Mouse (Mus musculus) limb, embryonic 13.5 days (tissue): ENCODE measurements around the gene Tarbp1. TPM values are rescaled to one million over a fixed set of nuclear protein-coding genes. Genes with fewer than 3 reads are reported as not detected.
A peak's percentile ranks its signal among the peaks of the same experiment; 100 is the strongest.

Source experiments
- ATAC-seq: fragments of 200-750 bp; cut with Nextera tagmentation; 2 replicates; pipeline ENCODE4 v1.8.0; 2017; ENCODE audit warnings: low read depth, moderate number of reproducible peaks, moderate TSS enrichment; ENCODE audit not compliant: low FRiP score
- H3K27ac ChIP-seq: fragments of 300-500 bp; sonication (generic); 2 replicates; pipeline ENCODE4 v1.5.1; 2015; ENCODE audit warnings: inconsistent platforms, mild to moderate bottlenecking, moderate library complexity
- H3K27me3 ChIP-seq: fragments of 300-500 bp; sonication (generic); 2 replicates; pipeline ENCODE4 v1.6.1; 2015; ENCODE audit warnings: mild to moderate bottlenecking, inconsistent platforms
- H3K36me3 ChIP-seq: fragments of 300-500 bp; sonication (generic); 2 replicates; pipeline ENCODE4 v1.6.1; 2015; ENCODE audit warnings: inconsistent platforms, mild to moderate bottlenecking, moderate library complexity
- H3K4me1 ChIP-seq: fragments of 300-500 bp; sonication (generic); 2 replicates; pipeline ENCODE4 v1.6.1; 2015; ENCODE audit warnings: inconsistent platforms
- H3K4me2 ChIP-seq: fragments of 300-500 bp; sonication (generic); replicated peaks from 2 replicates; pipeline ENCODE4 v1.6.1; 2015; ENCODE audit warnings: inconsistent platforms, mild to moderate bottlenecking, moderate library complexity
- H3K4me3 ChIP-seq: fragments of 300-500 bp; sonication (generic); 2 replicates; pipeline ENCODE4 v1.5.1; 2015; ENCODE audit warnings: moderate library complexity, mild to moderate bottlenecking, inconsistent platforms
- H3K9ac ChIP-seq: fragments of 300-500 bp; sonication (generic); 2 replicates; pipeline ENCODE4 v1.6.1; 2015; ENCODE audit warnings: mild to moderate bottlenecking, inconsistent platforms
- H3K9me3 ChIP-seq: fragments of 300-500 bp; sonication (generic); 2 replicates; pipeline ENCODE4 v1.6.1; 2016; ENCODE audit warnings: inconsistent platforms
- whole genome bisulfite sequencing: fragments of 180-500 bp; shearing (Covaris S2); methylation state at CpG from one replicate; pipeline ENCODE4 v1.1.7; 2015; 5-methylcytosine and 5-hydroxymethylcytosine counted together
- polyA plus RNA-seq: library from polyadenylated mRNA; unstranded; fragments of >200 nt; fragmentation: Nextera tagmentation; extraction: Ambion mirVana; gene quantifications from 2 replicates; pipeline ENCODE4 v1.2.1, GENCODE M21; 2015

Gene Tarbp1
- polyA plus RNA-seq, 1 experiment from 2014 or later, result 2.2 TPM

- Histone ChIP-seq H3K9ac (no peak overlapping the region), H3K9me3 (no peaks in the 10 kb centered on the region), H3K4me2 (no peak overlapping the region), H3K27ac (no peak overlapping the region), H3K27me3 (no peaks in the 10 kb centered on the region), H3K4me3 (no peak overlapping the region), H3K4me1 (peaks cover 4% of the 10 kb centered on the region; the same call in 1 of the 2 replicates), H3K36me3 (no peaks in the 10 kb centered on the region)
- ATAC-seq, result no peak
- 54% methylated on average over 16 of the region's 16 CpGs for WGBS
Measured at GRCm38 (mm10) chr8:126504492-126505182, 29.8 kb upstream of the Tarbp1 start.

GRCm38 (mm10) chr8:126502722-126503121, 27.9 kb upstream of the Tarbp1 start:
- no peak overlapping the region for H3K4me2 ChIP-seq
- ATAC-seq, result no peak

GRCm38 (mm10) chr8:126499371-126499770, 24.5 kb upstream of the Tarbp1 start:
- H3K27me3 ChIP-seq, result no peaks in the 10 kb centered on the region
- H3K4me3 ChIP-seq, result no peak overlapping the region
- no peak overlapping the region for H3K27ac ChIP-seq
- H3K36me3 ChIP-seq, result no peaks in the 10 kb centered on the region
- no peak overlapping the region for H3K9ac ChIP-seq
- peaks cover 23% of the 10 kb centered on the region for H3K4me1 ChIP-seq
- ATAC-seq, result no peak
- H3K4me2 ChIP-seq, result no peak overlapping the region
- WGBS, result 92% methylated on average over 2 of the region's 2 CpGs
- H3K9me3 ChIP-seq, result no peaks in the 10 kb centered on the region

More at GRCm38 (mm10) chr8:126502722-126503121, 27.9 kb upstream of the Tarbp1 start:
- no peak overlapping the region for H3K27ac ChIP-seq
- H3K36me3 ChIP-seq, result no peaks in the 10 kb centered on the region
- H3K9ac ChIP-seq, result no peak overlapping the region
- H3K4me1 ChIP-seq, result peaks cover 18% of the 10 kb centered on the region
- no peaks in the 10 kb centered on the region for H3K27me3 ChIP-seq
- H3K4me3 ChIP-seq, result no peak overlapping the region
- H3K9me3 ChIP-seq, result no peaks in the 10 kb centered on the region
- WGBS, result 37% methylated on average over 2 of the region's 2 CpGs

GRCm38 (mm10) chr8:126498465-126498864, 23.6 kb upstream of the Tarbp1 start:
- H3K4me3 ChIP-seq, result no peak overlapping the region
- H3K9ac ChIP-seq, result no peak overlapping the region
- peaks cover 23% of the 10 kb centered on the region for H3K4me1 ChIP-seq
- no peaks in the 10 kb centered on the region for H3K36me3 ChIP-seq
- no peaks in the 10 kb centered on the region for H3K9me3 ChIP-seq
- H3K27me3 ChIP-seq, result no peaks in the 10 kb centered on the region
- H3K4me2 ChIP-seq, result peak overlapping the region; percentile 66
- H3K27ac ChIP-seq, result peak overlapping the region; percentile 85; the same call in 1 of the 2 replicates
- WGBS, result 66% methylated on average over 6 of the region's 6 CpGs
- ATAC-seq, result no peak

GRCm38 (mm10) chr8:126497541-126498428, 22.9 kb upstream of the Tarbp1 start:
- no peaks in the 10 kb centered on the region for H3K27me3 ChIP-seq
- peak overlapping the region; percentile 66 for H3K4me2 ChIP-seq
- peak overlapping the region; percentile 42 for H3K4me3 ChIP-seq
- H3K27ac ChIP-seq, result peak overlapping the region; percentile 85
- ATAC-seq, result peak; percentile 91
- H3K9me3 ChIP-seq, result no peaks in the 10 kb centered on the region
- no peaks in the 10 kb centered on the region for H3K36me3 ChIP-seq
- H3K9ac ChIP-seq, result peak overlapping the region; percentile 61
- WGBS, result 24% methylated on average over 27 of the region's 27 CpGs
- peaks cover 21% of the 10 kb centered on the region for H3K4me1 ChIP-seq

- H3K4me3 ChIP-seq, result no peak overlapping the region
- no peaks in the 10 kb centered on the region for H3K27me3 ChIP-seq
- no peaks in the 10 kb centered on the region for H3K9me3 ChIP-seq
- H3K4me2 ChIP-seq, result no peak overlapping the region; the same call in 1 of the 2 replicates
- H3K36me3 ChIP-seq, result no peaks in the 10 kb centered on the region
- H3K4me1 ChIP-seq, result peaks cover 19% of the 10 kb centered on the region
- peak overlapping the region; percentile 7; the same call in 1 of the 2 replicates for H3K27ac ChIP-seq
- 79% methylated on average over 5 of the region's 5 CpGs for WGBS
- ATAC-seq, result no peak
- peak overlapping the region; percentile 19; the same call in 1 of the 2 replicates for H3K9ac ChIP-seq
Measured at GRCm38 (mm10) chr8:126496915-126497314, 22.1 kb upstream of the Tarbp1 start.

- H3K4me3 ChIP-seq, result no peak overlapping the region
- no peak for ATAC-seq
- H3K27ac ChIP-seq, result no peak overlapping the region
- H3K4me1 ChIP-seq, result peaks cover 19% of the 10 kb centered on the region
- H3K4me2 ChIP-seq, result no peak overlapping the region
- no peak overlapping the region for H3K9ac ChIP-seq
- H3K9me3 ChIP-seq, result no peaks in the 10 kb centered on the region
- H3K27me3 ChIP-seq, result no peaks in the 10 kb centered on the region
- no peaks in the 10 kb centered on the region for H3K36me3 ChIP-seq
- 83% methylated on average over 12 of the region's 12 CpGs for WGBS
Measured at GRCm38 (mm10) chr8:126495461-126495860, 20.6 kb upstream of the Tarbp1 start.

GRCm38 (mm10) chr8:126494160-126495110, 19.6 kb upstream of the Tarbp1 start:
- ATAC-seq, result no peak
- peaks cover 19% of the 10 kb centered on the region for H3K4me1 ChIP-seq
- 75% methylated on average over 15 of the region's 15 CpGs for WGBS
- H3K9ac ChIP-seq, result no peak overlapping the region
- H3K27ac ChIP-seq, result no peak overlapping the region
- no peak overlapping the region for H3K4me3 ChIP-seq
- no peaks in the 10 kb centered on the region for H3K27me3 ChIP-seq
- no peak overlapping the region for H3K4me2 ChIP-seq
- no peaks in the 10 kb centered on the region for H3K36me3 ChIP-seq
- H3K9me3 ChIP-seq, result no peaks in the 10 kb centered on the region

- no peak overlapping the region for H3K4me3 ChIP-seq
- H3K27me3 ChIP-seq, result no peaks in the 10 kb centered on the region
- H3K9ac ChIP-seq, result no peak overlapping the region
- WGBS, result 13% methylated on average over 5 of the region's 5 CpGs
- H3K27ac ChIP-seq, result no peak overlapping the region
- no peak overlapping the region for H3K4me2 ChIP-seq
- ATAC-seq, result peak; percentile 36; the same call in 1 of the 2 replicates
- 0 out of 2 replicates have a peak, but pooled peaks cover 8% of the 10 kb centered on the region for H3K4me1 ChIP-seq
- no peaks in the 10 kb centered on the region for H3K9me3 ChIP-seq
- H3K36me3 ChIP-seq, result no peaks in the 10 kb centered on the region
Measured at GRCm38 (mm10) chr8:126482938-126483337, 8.1 kb upstream of the Tarbp1 start.

GRCm38 (mm10) chr8:126482348-126482720, 7.5 kb upstream of the Tarbp1 start:
- 0 out of 2 replicates have a peak, but pooled peaks cover 8% of the 10 kb centered on the region for H3K4me1 ChIP-seq
- ATAC-seq, result no peak
- H3K9me3 ChIP-seq, result no peaks in the 10 kb centered on the region
- no peak overlapping the region for H3K9ac ChIP-seq
- WGBS, result 80% methylated on average over 2 of the region's 2 CpGs
- H3K27me3 ChIP-seq, result peaks cover 3% of the 10 kb centered on the region; the same call in 1 of the 2 replicates
- no peaks in the 10 kb centered on the region for H3K36me3 ChIP-seq
- no peak overlapping the region for H3K27ac ChIP-seq
- H3K4me3 ChIP-seq, result no peak overlapping the region
- no peak overlapping the region for H3K4me2 ChIP-seq
